Mouse (Mus musculus): Measurements from ENCODE around the gene Uba1y.
"Not testable (repeated sequence)": the region's sequence is repeated elsewhere in the genome, so short reads cannot be mapped to it uniquely, and the experiment has no call there.

The Uba1y gene

GRCm38 (mm10) chrY:818396-818795, at the start of gene Uba1y:
TSS of gene Uba1y (plus strand) at chrY:818649.
- DNase-seq (ENCODE audit: low spot score): no peak

GRCm38 (mm10) chrY:797309-797708, 21.1 kb upstream of the Uba1y start, which contains the start of gene Zfy1:
TSS of gene Zfy1 (minus strand) at chrY:797409.
- not testable (repeated sequence) for DNase-seq (ENCODE audit: low spot score)

GRCm38 (mm10) chrY:808991-809661, 9.3 kb upstream of the Uba1y start:
- no peak for DNase-seq (ENCODE audit: low spot score)

- DNase-seq (ENCODE audit: low spot score): no peak
These were observed 54.0 kb downstream of the Uba1y start for GRCm38 (mm10) chrY:872404-872803.

GRCm38 (mm10) chrY:872855-873549, 54.6 kb downstream of the Uba1y start:
- DNase-seq (ENCODE audit: low spot score): no peak
